Mouse (Mus musculus): ENCODE measurements around the gene Gk5. TPM values are rescaled to one million over a fixed set of nuclear protein-coding genes. Genes with fewer than 3 reads are reported as not detected.
A peak's percentile ranks its signal among the peaks of the same experiment; 100 is the strongest.

The Gk5 gene
- total and polyA plus RNA-seq, 2 experiments from 2014 or later, result 2.1 to 3.7 TPM

DNA sequence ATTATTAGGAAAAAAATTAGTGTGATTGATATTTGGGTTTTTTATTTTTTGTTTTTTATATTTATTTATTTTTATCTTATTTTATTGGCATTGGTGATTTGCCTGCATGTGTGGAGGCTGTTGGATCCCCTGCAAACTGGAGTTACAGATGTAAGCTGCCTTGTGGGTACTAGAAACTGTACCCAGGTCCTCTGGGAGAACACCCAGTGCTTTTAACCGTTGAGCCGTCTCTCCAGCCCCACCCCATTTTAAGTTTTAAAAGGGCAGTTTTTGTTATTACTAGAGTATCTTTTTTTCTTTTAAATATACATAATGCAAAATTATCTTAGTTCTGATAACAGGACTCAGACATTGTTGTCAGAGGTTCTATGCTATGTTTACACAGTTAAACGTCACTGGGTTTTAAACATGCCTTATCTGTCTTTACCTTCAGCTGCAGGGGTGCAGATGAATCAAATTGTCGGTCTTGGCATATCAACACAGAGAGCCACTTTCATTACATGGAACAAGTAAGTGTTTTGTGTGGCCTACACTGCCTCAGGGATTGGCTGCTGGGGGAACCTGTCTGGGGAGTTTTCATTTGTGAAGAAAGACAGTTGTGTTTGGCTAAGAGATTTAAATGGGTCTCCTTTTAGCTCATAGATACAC lies 13.9 kb downstream of the Gk5 start:
- no peaks in the 10 kb centered on the region for H3K9me3 ChIP-seq (ENCODE audit: low read length)
- no peaks in the 10 kb centered on the region for H3K36me3 ChIP-seq (ENCODE audit: insufficient read depth, low read length)
- no peak for TF ChIP-seq CTCF (IDR thresholded peaks at IDR 0.05; ENCODE audit: low read depth)
- no peak overlapping the region for H3K27ac ChIP-seq
- no peaks in the 10 kb centered on the region for H3K27me3 ChIP-seq (ENCODE audit: insufficient read depth, low read length)
- no peak overlapping the region for H3K9ac ChIP-seq (replicated peaks; ENCODE audit: low read length)
- ATAC-seq (no peak), DNase-seq (ENCODE audit: low spot score) (no peak)
- 81% methylated on average over 4 of the region's 4 CpGs for WGBS
- H3K4me2 ChIP-seq (ENCODE audit: low read depth, low read length), result no peak overlapping the region
- no peak overlapping the region for H3K4me3 ChIP-seq (ENCODE audit: low read length)
- no peaks in the 10 kb centered on the region for H3K4me1 ChIP-seq (ENCODE audit: insufficient read depth, low read length)

DNA sequence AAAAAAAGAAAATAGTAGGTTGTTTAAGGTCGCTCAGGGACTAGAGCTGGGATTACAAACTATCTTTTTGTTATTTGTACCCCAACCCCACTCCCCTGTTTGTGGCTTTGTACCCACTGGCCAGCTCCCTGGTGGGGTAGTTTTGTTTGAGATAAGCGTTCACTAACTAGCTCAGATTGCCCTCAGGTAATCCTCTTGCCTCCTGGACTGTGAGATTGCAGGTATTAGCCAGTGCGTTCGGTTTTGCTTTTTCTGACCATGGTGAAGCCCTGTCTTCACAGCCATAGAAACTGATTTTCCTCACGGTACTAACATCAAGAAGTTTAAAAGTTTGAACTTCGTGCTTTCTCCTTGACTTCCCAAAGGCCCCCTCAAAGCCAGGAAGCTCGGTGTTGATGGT lies 15.3 kb downstream of the Gk5 start:
- H3K4me1 ChIP-seq (ENCODE audit: insufficient read depth, low read length), result no peaks in the 10 kb centered on the region
- no peak overlapping the region for H3K4me3 ChIP-seq (ENCODE audit: low read length)
- no peak for ATAC-seq
- TF ChIP-seq CTCF (IDR thresholded peaks at IDR 0.05; ENCODE audit: low read depth), result no peak
- H3K27ac ChIP-seq, result no peak overlapping the region
- H3K27me3 ChIP-seq (ENCODE audit: insufficient read depth, low read length), result no peaks in the 10 kb centered on the region
- no peaks in the 10 kb centered on the region for H3K36me3 ChIP-seq (ENCODE audit: insufficient read depth, low read length)
- WGBS, result 82% methylated on average over 7 of the region's 7 CpGs
- no peak for DNase-seq (ENCODE audit: low spot score)
- H3K9me3 ChIP-seq (ENCODE audit: low read length), result no peaks in the 10 kb centered on the region
- no peak overlapping the region for H3K4me2 ChIP-seq (ENCODE audit: low read depth, low read length)
- no peak overlapping the region for H3K9ac ChIP-seq (replicated peaks; ENCODE audit: low read length)

DNA sequence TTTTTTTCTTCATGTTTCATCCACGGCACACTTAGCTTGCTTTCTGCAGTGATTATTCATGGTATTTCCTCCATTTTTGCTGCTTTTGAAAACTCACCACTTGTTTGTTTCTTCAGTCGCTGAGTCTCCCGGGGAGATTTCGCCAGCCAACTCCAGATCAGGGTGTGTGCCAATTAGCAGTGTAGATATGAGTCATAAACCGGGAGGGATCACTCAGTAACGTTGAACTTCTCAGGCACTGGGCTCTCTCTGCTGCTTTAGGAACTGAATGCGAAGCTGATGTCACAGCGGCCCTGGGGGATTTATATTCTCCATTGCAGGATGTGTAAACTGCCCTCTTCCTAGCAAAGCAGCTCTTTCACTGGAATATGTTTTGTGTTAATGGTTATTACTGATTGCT lies 15.8 kb downstream of the Gk5 start:
- H3K36me3 ChIP-seq (ENCODE audit: insufficient read depth, low read length), result no peaks in the 10 kb centered on the region
- no peak overlapping the region for H3K27ac ChIP-seq
- H3K4me1 ChIP-seq (ENCODE audit: insufficient read depth, low read length), result no peaks in the 10 kb centered on the region
- DNase-seq (ENCODE audit: low spot score) (peak; percentile 10), ATAC-seq (no peak)
- H3K9ac ChIP-seq (replicated peaks; ENCODE audit: low read length), result no peak overlapping the region
- no peaks in the 10 kb centered on the region for H3K27me3 ChIP-seq (ENCODE audit: insufficient read depth, low read length)
- no peak for TF ChIP-seq CTCF (IDR thresholded peaks at IDR 0.05; ENCODE audit: low read depth)
- 58% methylated on average over 8 of the region's 8 CpGs for WGBS
- H3K4me2 ChIP-seq (ENCODE audit: low read depth, low read length), result no peak overlapping the region
- no peak overlapping the region for H3K4me3 ChIP-seq (ENCODE audit: low read length)
- no peaks in the 10 kb centered on the region for H3K9me3 ChIP-seq (ENCODE audit: low read length)

DNA sequence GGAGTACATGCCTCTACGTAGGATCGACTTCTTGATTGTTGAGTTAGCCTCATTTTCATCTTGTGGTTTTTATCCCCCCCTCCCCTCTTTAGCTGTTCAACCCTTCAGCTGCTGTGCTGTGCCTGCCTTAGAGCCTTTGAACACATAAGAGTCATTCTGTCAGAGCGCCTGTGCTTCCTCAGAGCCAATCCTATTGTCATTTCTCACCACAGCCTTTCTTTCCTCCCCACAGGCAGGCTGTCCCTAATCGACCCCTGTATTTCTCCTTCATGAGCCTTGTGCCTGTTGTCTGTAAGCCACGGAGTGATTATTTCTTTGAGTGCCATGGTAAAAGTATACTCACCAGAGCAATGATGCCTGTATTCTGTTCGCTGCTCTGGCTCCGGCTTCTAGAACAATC lies 16.3 kb downstream of the Gk5 start:
- H3K9me3 ChIP-seq (ENCODE audit: low read length), result no peaks in the 10 kb centered on the region
- no peak overlapping the region for H3K9ac ChIP-seq (replicated peaks; ENCODE audit: low read length)
- H3K4me3 ChIP-seq (ENCODE audit: low read length), result no peak overlapping the region
- ATAC-seq (no peak), DNase-seq (ENCODE audit: low spot score) (no peak)
- no peaks in the 10 kb centered on the region for H3K36me3 ChIP-seq (ENCODE audit: insufficient read depth, low read length)
- H3K4me1 ChIP-seq (ENCODE audit: insufficient read depth, low read length), result no peaks in the 10 kb centered on the region
- no peak overlapping the region for H3K27ac ChIP-seq
- WGBS, result 45% methylated on average over 7 of the region's 7 CpGs
- H3K4me2 ChIP-seq (ENCODE audit: low read depth, low read length), result no peak overlapping the region
- no peaks in the 10 kb centered on the region for H3K27me3 ChIP-seq (ENCODE audit: insufficient read depth, low read length)
- TF ChIP-seq CTCF (IDR thresholded peaks at IDR 0.05; ENCODE audit: low read depth), result no peak

DNA sequence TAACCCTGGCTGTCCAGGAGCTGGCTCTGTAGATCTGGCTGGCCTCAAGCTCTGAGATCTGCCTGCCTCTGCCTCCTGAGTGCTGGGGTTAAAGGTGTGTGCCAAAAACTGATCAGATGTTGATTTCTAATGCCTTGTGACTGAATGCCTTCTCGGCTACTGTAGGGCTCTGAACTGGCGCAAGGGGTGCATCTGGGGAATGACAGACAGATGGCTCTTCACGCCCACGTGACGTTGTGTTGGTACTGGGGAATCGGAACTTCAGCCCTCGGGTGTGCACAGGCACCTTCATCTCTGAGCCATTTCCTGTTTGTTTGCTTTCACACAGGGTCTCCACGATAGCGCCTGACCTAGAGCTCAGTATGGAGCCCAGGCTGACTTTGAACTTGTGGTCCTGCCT lies 19.8 kb downstream of the Gk5 start:
- Histone ChIP-seq H3K27me3 (ENCODE audit: insufficient read depth, low read length) (no peaks in the 10 kb centered on the region), H3K27ac (no peak overlapping the region), H3K4me2 (ENCODE audit: low read depth, low read length) (no peak overlapping the region), H3K9me3 (ENCODE audit: low read length) (no peaks in the 10 kb centered on the region), H3K9ac (replicated peaks; ENCODE audit: low read length) (no peak overlapping the region), H3K4me3 (ENCODE audit: low read length) (no peak overlapping the region), H3K36me3 (ENCODE audit: insufficient read depth, low read length) (no peaks in the 10 kb centered on the region), H3K4me1 (ENCODE audit: insufficient read depth, low read length) (no peaks in the 10 kb centered on the region)
- TF ChIP-seq CTCF (IDR thresholded peaks at IDR 0.05; ENCODE audit: low read depth), result no peak
- WGBS, result 90% methylated on average over 9 of the region's 9 CpGs
- DNase-seq (ENCODE audit: low spot score), result no peak
- no peak for ATAC-seq

DNA sequence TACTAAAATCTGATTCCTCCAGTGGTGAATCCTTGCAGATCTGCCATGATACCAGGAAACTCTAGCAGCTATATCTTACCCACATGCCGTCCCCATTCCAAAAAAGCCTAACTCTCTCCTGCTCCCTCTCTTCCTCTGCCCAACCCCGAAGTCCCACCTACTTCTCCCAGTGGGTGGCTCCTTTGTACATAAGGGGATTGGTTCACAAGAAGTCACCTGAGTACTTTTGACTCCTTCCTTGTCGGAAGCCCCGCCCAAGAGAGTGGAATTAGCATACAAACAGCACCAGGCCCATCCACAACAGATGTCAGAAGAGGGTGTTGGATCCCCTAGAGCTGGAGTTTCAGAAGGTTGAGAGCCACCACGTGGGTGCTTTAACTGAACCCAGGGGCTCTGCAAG lies 20.7 kb downstream of the Gk5 start:
- no peak for ATAC-seq
- no peaks in the 10 kb centered on the region for H3K27me3 ChIP-seq (ENCODE audit: insufficient read depth, low read length)
- no peak overlapping the region for H3K27ac ChIP-seq
- H3K36me3 ChIP-seq (ENCODE audit: insufficient read depth, low read length), result no peaks in the 10 kb centered on the region
- H3K9me3 ChIP-seq (ENCODE audit: low read length), result no peaks in the 10 kb centered on the region
- H3K9ac ChIP-seq (replicated peaks; ENCODE audit: low read length), result no peak overlapping the region
- no peak overlapping the region for H3K4me3 ChIP-seq (ENCODE audit: low read length)
- no peaks in the 10 kb centered on the region for H3K4me1 ChIP-seq (ENCODE audit: insufficient read depth, low read length)
- WGBS, result 47% methylated on average over 5 of the region's 5 CpGs
- H3K4me2 ChIP-seq (ENCODE audit: low read depth, low read length), result no peak overlapping the region
- DNase-seq (ENCODE audit: low spot score), result no peak
- TF ChIP-seq CTCF (IDR thresholded peaks at IDR 0.05; ENCODE audit: low read depth), result no peak

DNA sequence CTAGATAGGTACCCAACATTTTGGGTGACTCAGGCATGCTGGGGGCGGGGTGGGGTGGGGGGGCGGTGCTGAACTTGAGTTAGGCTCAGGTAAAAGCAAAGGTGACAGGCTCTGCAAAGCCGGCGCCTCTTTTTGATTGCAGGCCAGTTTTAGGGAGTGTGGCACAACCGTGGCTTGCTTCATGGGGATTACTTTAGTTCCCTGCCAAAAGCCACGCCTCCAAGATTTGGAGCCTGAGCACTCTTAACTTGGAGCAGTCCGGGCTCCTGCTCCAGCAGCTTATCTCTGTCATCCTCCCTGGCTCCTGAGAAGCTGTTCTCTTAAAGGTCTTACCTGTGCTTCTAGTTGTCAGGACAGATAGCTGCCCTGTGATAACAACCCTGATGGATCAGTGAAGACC lies 21.8 kb downstream of the Gk5 start:
- H3K4me2 ChIP-seq (ENCODE audit: low read depth, low read length), result no peak overlapping the region
- 71% methylated on average over 7 of the region's 7 CpGs for WGBS
- no peak overlapping the region for H3K4me3 ChIP-seq (ENCODE audit: low read length)
- H3K9me3 ChIP-seq (ENCODE audit: low read length), result no peaks in the 10 kb centered on the region
- no peak for DNase-seq (ENCODE audit: low spot score)
- no peaks in the 10 kb centered on the region for H3K36me3 ChIP-seq (ENCODE audit: insufficient read depth, low read length)
- no peak overlapping the region for H3K9ac ChIP-seq (replicated peaks; ENCODE audit: low read length)
- H3K27me3 ChIP-seq (ENCODE audit: insufficient read depth, low read length), result no peaks in the 10 kb centered on the region
- H3K4me1 ChIP-seq (ENCODE audit: insufficient read depth, low read length), result no peaks in the 10 kb centered on the region
- H3K27ac ChIP-seq, result no peak overlapping the region
- no peak for ATAC-seq
- no peak for TF ChIP-seq CTCF (IDR thresholded peaks at IDR 0.05; ENCODE audit: low read depth)

All from hindbrain, postnatal 0 days (tissue).